Mouse (Mus musculus) lung, embryonic 15.5 days (tissue): ENCODE results near the gene Pnp. TPM values are rescaled to one million over a fixed set of nuclear protein-coding genes. Genes with fewer than 3 reads are reported as not detected.

Source experiments
- polyA plus RNA-seq: library from polyadenylated mRNA; unstranded; fragments of >200 nt; fragmentation: Nextera tagmentation; extraction: Ambion mirVana; gene quantifications from 2 replicates; pipeline ENCODE4 v1.2.1, GENCODE M21; 2015

Pnp gene
- polyA plus RNA-seq, 1 experiment from 2014 or later = 68.1 TPM

Other genes with a start within 250 kb of the Pnp start
- gene Olfr747, start 237.9 kb upstream of the Pnp start, polyA plus RNA-seq = not detected in 2 replicates
- gene Olfr748, start 223.7 kb upstream of the Pnp start, polyA plus RNA-seq = not detected in 2 replicates
- not detected in 2 replicates for gene Olfr749, start 186.0 kb upstream of the Pnp start, polyA plus RNA-seq
- 69.0 and 74.1 TPM in 2 replicates for gene Ttc5, start 145.6 kb upstream of the Pnp start, polyA plus RNA-seq
- not detected in 2 replicates for gene Ccnb1ip1, start 123.3 kb upstream of the Pnp start, polyA plus RNA-seq
- 60.8 and 61.2 TPM in 2 replicates for gene Parp2, start 123.2 kb upstream of the Pnp start, polyA plus RNA-seq
- gene Tep1, start 60.5 kb upstream of the Pnp start, polyA plus RNA-seq = 5.3 and 6.2 TPM in 2 replicates
- 0.36 and 0.50 TPM in 2 replicates for gene Klhl33, start 33.6 kb upstream of the Pnp start, polyA plus RNA-seq
- 174 and 176 TPM in 2 replicates for gene Osgep, start 6.2 kb upstream of the Pnp start, polyA plus RNA-seq
- 222 and 228 TPM in 2 replicates for gene Apex1, start 6.1 kb upstream of the Pnp start, polyA plus RNA-seq
- 46.7 and 53.4 TPM in 2 replicates for gene Pip4p1, start 226 bp upstream of the Pnp start, polyA plus RNA-seq
- not detected in 2 replicates for gene Gm49342, start 13.4 kb downstream of the Pnp start, polyA plus RNA-seq
- gene Pnp2, start 24.9 kb downstream of the Pnp start, polyA plus RNA-seq = 0.38 and 0.76 TPM in 2 replicates
- 0.25 and 0.28 TPM in 2 replicates for gene Rnase10, start 76.7 kb downstream of the Pnp start, polyA plus RNA-seq
- gene Rnase9, start 110.8 kb downstream of the Pnp start, polyA plus RNA-seq = not detected in 2 replicates
- gene Rnase11, start 119.1 kb downstream of the Pnp start, polyA plus RNA-seq = not detected in 2 replicates
- gene Rnase12, start 126.6 kb downstream of the Pnp start, polyA plus RNA-seq = not detected in 2 replicates
- gene Olfr750, start 143.4 kb downstream of the Pnp start, polyA plus RNA-seq = not detected in 2 replicates
- gene Rnase4, start 160.0 kb downstream of the Pnp start, polyA plus RNA-seq = 33.9 and 38.7 TPM in 2 replicates
- gene Ang, start 160.1 kb downstream of the Pnp start, polyA plus RNA-seq = 7.6 and 7.7 TPM in 2 replicates
- gene Eddm3b, start 183.3 kb downstream of the Pnp start, polyA plus RNA-seq = not detected in 2 replicates
- gene Rnase6, start 192.8 kb downstream of the Pnp start, polyA plus RNA-seq = 1.2 and 1.9 TPM in 2 replicates
- gene Rnase1, start 215.7 kb downstream of the Pnp start, polyA plus RNA-seq = 0.30 and 0.44 TPM in 2 replicates
- not detected in 2 replicates for gene Rnase2b, start 231.2 kb downstream of the Pnp start, polyA plus RNA-seq